Mouse (Mus musculus): ENCODE results near the gene Rxra. TPM values are rescaled to one million over a fixed set of nuclear protein-coding genes. Genes with fewer than 3 reads are reported as not detected.

The Rxra gene
- total RNA-seq, 1 experiment from 2014 or later, result 62.1 TPM

GRCm38 (mm10) chr2:27670746-27671145 lies 5.5 kb upstream of the Rxra start:
- DNase-seq, result no peak

- peak; percentile 70 for DNase-seq
These were observed 4.6 kb upstream of the Rxra start for GRCm38 (mm10) chr2:27671633-27672091.

GRCm38 (mm10) chr2:27676478-27677325 lies 462 bp downstream of the Rxra start:
- DNase-seq, result peak; percentile 85

- DNase-seq, result peak; percentile 70
These were observed 1.4 kb downstream of the Rxra start for GRCm38 (mm10) chr2:27677411-27678310.

GRCm38 (mm10) chr2:27678331-27678730 lies 2.1 kb downstream of the Rxra start:
- no peak for DNase-seq

- DNase-seq, result peak; percentile 65
These were observed 2.7 kb downstream of the Rxra start for GRCm38 (mm10) chr2:27678836-27679480.

- peak; percentile 39 for DNase-seq
These were observed 3.4 kb downstream of the Rxra start for GRCm38 (mm10) chr2:27679621-27680025.

GRCm38 (mm10) chr2:27680058-27680457 lies 3.8 kb downstream of the Rxra start:
- DNase-seq, result no peak

GRCm38 (mm10) chr2:27680595-27680994 lies 4.4 kb downstream of the Rxra start:
- no peak for DNase-seq

GRCm38 (mm10) chr2:27681426-27681825 lies 5.2 kb downstream of the Rxra start:
- no peak for DNase-seq

GRCm38 (mm10) chr2:27682096-27682495 lies 5.9 kb downstream of the Rxra start:
- DNase-seq, result no peak

- no peak for DNase-seq
These were observed 7.9 kb downstream of the Rxra start for GRCm38 (mm10) chr2:27684017-27684657.

- DNase-seq, result no peak
These were observed 9.7 kb downstream of the Rxra start for GRCm38 (mm10) chr2:27685917-27686316.

- no peak for DNase-seq
These were observed 10.1 kb downstream of the Rxra start for GRCm38 (mm10) chr2:27686335-27686734.

- DNase-seq, result no peak
These were observed 10.8 kb downstream of the Rxra start for GRCm38 (mm10) chr2:27687041-27687440.

- peak; percentile 50 for DNase-seq
These were observed 11.7 kb downstream of the Rxra start for GRCm38 (mm10) chr2:27687973-27688372.

GRCm38 (mm10) chr2:27690714-27691113 lies 14.5 kb downstream of the Rxra start:
- peak; percentile 47 for DNase-seq

GRCm38 (mm10) chr2:27691139-27691720 lies 15.0 kb downstream of the Rxra start:
- no peak for DNase-seq

- DNase-seq, result no peak
These were observed 16.4 kb downstream of the Rxra start for GRCm38 (mm10) chr2:27692608-27693007.

- DNase-seq, result no peak
These were observed 17.4 kb downstream of the Rxra start for GRCm38 (mm10) chr2:27693684-27694083.

GRCm38 (mm10) chr2:27699574-27699973 lies 23.3 kb downstream of the Rxra start:
- peak; percentile 86 for DNase-seq

Measured in adrenal gland, postnatal 14 days (tissue).